Mouse (Mus musculus): ENCODE results near the gene Got1.
A peak's percentile ranks its signal among the peaks of the same experiment; 100 is the strongest.
"Not testable (repeated sequence)": the region's sequence is repeated elsewhere in the genome, so short reads cannot be mapped to it uniquely, and the experiment has no call there.

Got1 gene

DNA sequence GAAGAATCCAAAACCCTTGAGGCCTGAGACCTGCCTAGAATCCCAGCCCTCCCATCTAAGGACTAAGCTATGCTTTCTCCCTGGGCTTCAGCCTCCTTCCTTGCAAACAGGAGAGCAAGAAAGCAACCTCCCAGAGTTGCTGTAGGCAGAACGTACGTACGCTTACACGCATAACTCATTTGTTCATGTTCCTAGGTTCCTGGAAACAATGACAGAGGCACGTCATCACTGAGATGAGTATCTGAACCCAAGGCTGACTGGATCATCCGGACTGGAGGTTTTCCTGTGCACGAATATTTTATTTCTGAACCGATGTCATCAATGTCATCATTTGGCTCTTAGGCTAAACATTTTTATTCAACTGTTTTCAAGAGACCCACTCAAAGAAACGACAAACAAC is 2.4 kb downstream of the Got1 start:
- DNase-seq (ENCODE audit: low read depth, low spot score) = no peak

DNA sequence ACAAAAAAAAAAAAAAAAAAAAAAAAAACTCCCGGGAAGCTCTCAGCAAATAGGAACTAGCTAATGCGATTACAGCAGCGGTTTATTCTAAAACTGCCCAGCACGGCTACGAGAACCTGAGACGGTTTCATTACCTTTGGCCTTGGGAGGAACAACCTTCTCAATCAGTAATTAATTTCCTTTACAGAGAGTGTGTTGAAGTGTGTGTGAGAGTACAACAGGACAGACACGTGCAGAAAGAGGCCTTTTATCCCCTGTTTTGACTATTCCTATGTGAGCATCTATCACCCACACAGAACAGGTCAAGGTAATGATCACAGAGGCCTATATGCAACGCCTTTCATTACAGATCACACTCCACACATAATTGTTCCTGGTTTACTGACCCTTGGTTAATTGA is 3.0 kb downstream of the Got1 start:
- DNase-seq (ENCODE audit: low read depth, low spot score) = no peak

DNA sequence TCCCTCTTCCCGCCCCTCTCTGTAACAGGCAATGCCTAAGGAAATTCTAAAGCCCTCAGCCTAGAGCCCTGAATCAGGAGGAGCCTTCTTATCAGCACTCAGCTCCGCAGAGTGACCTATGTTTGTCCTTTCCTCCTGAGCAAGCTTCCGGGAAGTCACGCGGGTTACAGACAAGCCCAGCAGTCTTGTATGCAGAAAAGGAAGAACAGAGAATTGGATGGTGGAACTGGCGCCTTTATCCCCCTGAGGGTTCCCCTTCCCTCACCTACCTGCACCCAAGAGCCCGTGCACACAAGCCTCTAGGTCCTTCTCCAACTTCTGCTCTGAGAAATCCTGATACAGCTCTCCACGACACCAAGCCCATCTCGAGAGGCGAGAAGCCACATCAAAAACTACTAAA is 4.0 kb downstream of the Got1 start:
- DNase-seq (ENCODE audit: low read depth, low spot score) = no peak

DNA sequence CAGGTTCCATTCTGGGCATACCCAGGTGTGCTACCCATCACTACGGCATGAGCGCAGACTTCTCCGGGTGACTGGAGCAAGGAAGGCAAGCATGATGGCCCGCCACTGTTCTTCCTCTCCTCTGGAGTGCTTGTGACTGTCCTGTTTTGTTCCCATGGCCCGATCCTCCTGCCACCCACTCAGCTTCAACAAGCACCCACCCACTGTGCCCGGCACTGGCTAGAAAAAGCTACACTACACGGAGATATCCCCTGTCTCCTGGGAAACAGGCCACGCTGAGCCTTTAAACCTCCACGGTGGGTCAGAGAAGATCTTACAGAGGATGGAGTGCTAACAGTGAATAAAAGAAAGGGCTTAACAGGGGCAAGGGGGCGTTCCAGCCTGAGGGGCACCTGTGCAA is 5.2 kb downstream of the Got1 start:
- DNase-seq (ENCODE audit: low read depth, low spot score) = no peak

DNA sequence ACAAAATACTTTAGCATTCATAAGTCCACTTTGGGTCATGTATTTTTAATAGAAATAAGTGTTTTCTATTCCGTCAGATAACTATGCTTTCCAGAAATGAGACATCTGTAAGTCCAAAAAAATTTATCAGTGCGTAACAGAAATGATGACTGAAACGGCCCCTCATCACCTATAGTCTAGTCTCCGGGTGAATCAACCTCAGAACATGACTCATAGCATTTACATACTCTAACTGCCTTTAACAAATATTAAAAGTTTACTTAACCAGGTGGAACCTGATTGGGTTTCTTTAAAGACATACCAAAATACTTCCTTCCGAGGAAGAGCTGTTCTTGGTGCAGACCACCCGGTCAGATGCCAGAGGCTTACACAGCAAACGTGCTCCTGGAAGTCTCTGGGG is 6.1 kb downstream of the Got1 start:
- no peak for DNase-seq (ENCODE audit: low read depth, low spot score)

DNA sequence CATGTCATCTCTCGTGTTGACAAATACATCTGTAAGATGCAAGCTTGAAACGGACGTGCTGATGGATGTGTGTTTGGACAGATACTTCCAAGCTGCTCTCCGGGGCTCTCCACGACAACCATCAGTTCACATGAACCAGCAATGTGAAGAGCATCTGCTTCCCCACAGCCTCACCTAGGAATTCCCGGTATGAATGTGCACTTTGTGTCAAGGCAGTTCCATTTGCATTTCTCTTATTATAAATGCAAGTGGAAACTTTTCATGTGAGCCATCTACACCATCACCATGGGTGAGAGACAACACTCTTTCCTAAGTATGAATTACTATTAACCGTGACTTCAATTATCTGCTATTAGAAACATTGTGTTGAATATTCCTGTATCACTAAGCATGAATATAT is 6.6 kb downstream of the Got1 start:
- DNase-seq (ENCODE audit: low read depth, low spot score) = no peak

DNA sequence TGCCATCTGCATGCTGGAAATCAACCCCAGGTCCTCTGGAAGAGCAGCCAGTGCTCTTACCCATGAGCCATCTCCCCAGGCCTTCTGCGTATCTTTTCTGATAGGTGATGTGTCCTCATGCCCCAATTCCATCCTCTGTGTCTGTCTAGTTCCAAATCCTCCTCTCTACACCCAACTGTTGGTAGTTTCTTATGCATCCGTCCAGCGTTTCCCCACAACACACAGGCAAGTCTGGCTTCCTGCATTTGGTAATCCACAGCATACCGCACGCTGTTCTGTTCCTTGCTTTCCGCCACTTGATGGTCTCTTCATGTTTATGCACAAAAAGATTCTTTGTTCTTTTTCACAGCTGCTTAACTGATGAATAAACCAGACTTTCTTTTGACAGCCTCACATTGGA is 7.1 kb downstream of the Got1 start:
- no peak for DNase-seq (ENCODE audit: low read depth, low spot score)

DNA sequence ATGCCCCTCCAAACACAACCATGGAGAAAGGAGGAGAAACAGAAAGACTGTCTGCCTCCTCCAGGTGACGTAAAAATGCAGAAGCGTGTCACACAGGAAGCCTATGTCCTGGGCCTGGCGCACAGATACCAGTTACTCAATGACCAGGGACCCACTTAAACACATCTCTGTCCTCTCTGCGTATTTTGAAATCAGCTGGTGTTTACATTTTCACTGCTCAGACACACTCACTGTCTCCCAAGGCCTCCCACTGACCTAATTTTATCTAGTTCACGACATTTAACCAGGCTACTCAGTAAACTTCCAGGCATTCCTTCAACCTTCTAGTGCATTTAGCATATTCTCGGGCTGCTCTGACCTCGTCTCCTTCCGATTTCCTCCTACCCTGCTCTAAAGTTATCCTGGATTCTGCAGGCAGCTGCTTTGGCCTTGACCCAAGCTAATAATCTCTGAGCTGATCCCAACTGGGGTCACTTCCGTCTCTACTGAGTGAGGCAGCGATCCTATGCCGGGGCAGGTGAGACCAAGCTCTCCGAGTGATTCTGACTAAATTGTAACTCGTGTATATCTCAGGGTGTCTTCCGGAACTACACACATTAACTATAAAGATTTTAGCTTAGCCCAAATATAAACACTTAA is 7.9 kb downstream of the Got1 start:
- no peak for DNase-seq (ENCODE audit: low read depth, low spot score)

DNA sequence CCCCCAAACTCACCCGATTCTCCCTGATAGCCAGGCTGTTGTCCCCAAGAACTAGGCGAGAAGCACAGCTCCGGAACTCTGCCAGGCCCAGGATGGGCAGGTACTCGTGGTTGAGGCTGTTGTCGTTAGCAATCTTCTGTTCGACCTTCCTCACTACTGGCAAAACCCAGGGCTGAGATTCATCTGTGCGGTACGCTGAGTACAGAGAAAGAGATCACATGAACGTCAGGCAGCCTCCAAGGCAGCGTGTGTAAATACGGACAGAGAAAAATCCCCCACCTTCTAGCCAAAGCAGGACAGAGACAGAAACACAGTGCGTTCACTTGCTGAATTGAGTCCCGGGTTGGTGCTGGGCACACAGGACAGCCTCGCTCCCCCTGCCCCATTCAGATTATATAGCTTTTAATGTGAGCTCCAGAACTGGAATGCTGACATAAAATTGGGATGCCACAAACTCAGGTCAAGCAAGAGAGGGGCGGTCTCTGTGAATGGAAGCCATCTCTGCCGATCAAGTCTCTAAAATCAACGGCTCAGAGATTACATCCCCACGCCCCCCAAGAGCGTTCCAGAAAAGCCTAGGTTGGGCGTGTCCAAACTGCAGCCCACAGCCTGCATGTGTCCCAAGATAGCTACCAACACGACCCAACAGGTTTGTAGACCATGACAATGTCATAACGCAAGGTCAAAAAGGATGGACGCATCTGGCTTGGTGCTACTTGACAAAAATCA is 8.6 kb downstream of the Got1 start:
- DNase-seq (ENCODE audit: low read depth, low spot score) = no peak

DNA sequence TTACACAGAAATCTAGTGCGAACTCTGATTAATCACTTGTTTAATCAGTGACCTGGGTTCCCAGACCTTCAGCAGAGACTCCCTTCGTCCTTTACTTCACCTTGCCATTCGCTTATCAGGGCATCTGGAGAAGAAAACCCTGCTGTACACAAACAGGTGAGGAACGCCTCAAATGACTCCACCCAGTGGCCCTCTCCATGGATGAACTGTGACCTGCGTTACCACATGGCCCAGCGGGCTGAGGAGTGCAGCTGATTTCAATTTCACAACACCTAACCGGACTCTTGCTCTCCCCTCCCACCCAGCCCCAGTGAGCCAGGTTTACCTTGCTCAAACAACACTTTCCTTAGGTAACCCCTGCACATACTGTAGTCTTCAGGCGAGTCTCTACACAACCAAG is 10.5 kb downstream of the Got1 start:
- DNase-seq (ENCODE audit: low read depth, low spot score) = no peak

DNA sequence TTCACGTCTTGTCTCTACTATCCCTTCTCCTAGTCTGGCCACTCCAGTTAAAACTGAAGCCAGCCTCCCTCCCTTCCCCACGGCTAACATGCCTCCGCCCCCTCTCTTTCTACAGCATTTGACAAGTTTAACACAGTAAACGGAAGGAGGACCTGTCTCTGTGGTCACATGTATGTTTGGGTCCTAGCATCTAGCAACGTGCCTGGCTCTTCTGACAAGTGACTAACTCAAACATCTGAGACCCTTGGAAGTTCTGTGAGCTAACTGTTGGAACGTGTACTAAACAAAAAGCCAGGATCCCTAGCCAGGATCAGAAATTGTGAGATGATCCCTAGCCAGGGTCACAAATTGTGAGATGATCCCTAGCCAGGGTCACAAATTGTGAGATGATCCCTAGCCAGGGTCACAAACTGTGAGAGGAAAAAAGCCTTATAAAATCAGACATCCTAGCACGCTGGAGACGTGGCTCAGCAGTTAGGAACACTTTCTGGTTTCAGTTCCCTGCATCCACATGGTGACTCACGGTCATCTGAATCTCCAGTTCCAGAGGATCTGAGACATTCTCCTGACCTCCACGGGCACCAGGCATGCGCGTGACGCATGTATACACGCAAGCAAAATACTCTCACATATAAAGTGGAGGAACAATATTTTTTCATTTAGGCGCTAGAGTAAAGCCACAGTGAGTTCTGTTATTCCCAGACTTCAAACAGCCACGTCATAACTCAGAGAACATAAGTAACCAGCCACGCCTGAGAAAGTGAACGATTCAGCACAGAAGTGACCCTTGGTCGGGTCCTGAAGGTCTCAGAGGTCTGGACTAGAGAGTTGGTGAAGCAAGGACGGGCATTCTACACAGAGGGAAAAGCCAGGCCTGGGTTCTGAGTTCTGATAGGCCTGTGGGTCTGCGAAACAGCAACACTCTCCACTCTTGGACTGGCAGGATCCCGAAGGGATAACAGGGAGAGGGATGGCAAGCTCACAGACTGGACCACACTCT is 12.5 kb downstream of the Got1 start:
- DNase-seq (ENCODE audit: low read depth, low spot score) = no peak

DNA sequence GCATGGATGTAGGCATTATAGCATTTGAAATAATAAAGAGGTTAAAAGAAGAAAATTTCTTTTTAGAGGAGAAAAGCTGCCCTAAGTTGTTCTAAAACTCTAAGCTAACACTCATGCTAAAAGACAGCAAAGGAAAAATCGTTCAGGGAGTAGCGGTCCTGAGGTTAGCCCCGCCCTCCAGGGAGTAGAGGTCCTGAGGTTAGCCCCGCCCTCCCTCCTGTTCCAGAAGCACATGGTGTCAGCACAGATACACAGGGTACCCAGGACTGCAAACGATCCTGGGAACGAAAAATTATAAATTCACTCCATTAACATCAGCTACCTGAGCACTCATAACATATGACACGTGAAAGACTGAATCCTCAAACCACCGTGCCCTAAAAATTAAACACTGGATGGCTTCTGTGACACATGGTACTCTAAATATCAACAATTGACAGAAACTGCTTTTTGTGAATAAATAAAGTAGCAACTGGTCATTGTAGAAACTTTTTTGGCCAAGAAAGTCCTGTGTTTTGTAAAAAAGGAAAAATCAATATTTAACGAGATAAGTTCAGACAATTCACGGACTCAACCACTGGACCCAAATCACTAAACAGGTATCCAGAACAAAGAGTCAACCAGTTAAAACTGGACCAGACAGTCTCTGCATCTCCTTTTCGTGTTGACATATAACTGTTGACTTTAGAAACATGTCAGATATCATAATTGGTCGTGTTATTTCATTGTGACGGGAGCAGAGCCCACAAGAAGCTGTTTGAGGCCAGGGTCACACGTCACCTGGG is 13.8 kb downstream of the Got1 start:
- no peak for DNase-seq (ENCODE audit: low read depth, low spot score)

DNA sequence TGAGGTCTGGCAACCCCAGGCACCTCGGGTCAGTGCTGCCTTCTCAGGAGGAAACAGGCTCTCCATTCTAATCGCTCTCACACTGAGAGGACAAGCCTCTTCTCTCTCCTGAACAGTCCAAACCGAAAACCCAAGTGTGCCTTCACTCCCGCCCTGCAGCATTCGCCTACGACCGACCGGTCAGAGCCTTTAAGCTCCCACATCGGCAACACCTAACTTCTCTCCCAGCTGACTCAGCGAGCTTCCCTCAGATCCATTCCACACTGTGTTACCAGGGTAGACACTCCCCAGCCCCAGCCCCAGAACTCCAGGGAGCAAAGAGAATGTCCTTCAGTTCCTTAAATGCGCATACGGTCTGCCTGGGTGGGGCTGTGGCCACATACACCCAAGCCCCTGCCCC is 19.0 kb downstream of the Got1 start:
- DNase-seq (ENCODE audit: low read depth, low spot score) = no peak

DNA sequence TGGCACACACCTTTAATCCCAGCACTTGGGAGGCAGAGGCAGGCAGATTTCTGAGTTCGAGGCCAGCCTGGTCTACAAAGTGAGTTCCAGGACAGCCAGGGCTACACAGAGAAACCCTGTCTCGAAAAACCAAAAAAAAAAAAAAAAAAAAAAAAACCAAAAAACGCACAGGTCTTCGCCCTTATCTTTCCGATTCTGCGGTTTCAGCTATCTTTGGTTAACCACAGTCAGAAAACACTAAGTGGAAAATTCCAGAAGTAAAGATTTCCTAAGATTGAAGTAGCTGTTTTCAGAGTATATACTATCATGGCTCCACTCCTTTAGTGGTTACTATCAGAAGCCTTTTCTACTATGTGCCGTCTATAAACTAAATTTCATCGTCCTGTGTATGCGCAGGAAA is 20.8 kb downstream of the Got1 start:
- DNase-seq (ENCODE audit: low read depth, low spot score) = not testable (repeated sequence)

DNA sequence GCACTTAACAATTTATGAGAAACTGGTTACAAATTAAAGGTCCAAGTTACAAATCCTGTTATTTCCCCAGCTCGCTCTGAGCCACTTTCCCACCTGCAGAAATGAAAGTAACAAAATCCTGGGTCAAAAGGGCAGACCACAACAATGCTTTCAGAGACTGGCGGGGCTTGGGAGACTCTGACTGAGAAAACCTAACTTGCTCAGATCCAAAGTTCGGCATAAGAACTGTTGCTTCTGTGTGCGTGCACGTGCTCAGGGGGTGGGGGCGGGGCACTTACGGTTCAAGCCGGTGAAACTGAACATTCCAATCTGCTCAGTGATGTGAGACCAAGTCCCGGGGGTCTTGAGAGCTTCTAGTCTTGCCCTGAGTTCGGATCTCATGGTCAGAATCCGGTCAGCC is 21.8 kb downstream of the Got1 start:
- DNase-seq (ENCODE audit: low read depth, low spot score) = peak; percentile 56

DNA sequence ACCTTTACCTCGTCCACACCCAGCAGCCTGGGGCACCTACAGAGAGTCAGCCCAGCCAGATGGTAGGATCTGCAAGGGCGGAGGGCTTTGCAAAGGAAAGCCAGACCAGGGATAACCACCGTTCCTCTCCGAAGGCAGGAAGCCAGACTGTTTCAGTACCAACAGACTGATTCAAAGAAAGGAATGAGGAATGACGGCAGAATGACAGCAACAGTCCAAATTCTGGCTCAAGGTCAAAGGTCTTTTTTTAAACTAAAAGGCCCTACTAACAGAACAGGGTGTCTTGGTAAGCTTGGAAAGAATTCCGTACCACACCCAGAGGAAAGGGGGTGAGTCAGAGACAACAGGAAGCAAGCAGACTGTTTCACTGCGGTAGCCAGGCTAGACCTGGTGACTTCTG is 25.5 kb downstream of the Got1 start:
- DNase-seq (ENCODE audit: low read depth, low spot score) = peak; percentile 98

DNA sequence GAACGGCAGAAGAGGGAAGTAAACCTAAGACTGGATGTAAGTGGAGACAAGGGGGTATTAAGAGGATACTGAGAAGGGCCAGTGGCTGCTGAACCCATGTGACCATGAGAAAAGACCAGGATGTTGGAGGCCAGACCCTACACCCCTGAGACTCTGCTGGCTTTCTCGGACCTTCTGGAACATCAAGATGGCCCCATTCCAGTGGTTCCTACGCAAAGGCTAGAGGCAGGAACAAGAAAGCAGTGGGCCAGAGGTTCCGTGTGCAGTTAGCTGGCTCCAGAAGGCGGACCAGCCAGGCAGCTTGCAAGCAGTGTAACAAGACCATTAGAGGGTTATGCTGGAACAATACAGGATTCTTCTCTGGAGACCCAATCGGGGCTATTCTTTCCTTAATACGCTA is 27.0 kb downstream of the Got1 start:
- no peak for DNase-seq (ENCODE audit: low read depth, low spot score)

DNA sequence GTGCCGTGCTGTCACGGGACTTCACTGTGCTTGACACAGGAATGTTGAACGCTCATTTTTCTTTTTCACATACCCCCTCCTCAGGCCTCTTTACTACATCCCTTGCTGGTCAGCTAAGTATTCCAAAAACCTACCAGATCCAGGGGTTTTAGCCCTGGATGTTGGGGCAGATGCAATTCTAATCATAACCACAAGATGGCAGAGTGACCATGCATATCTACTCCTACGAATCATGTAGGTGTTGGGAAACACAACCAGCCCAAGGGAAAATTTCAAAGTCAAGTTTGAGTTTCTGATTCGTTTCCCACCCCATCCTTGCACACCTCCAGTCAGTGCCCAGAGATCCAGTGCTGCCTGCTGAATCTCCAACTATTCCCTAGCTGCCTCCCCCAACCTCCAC is 28.6 kb downstream of the Got1 start:
- DNase-seq (ENCODE audit: low read depth, low spot score) = peak; percentile 94

DNA sequence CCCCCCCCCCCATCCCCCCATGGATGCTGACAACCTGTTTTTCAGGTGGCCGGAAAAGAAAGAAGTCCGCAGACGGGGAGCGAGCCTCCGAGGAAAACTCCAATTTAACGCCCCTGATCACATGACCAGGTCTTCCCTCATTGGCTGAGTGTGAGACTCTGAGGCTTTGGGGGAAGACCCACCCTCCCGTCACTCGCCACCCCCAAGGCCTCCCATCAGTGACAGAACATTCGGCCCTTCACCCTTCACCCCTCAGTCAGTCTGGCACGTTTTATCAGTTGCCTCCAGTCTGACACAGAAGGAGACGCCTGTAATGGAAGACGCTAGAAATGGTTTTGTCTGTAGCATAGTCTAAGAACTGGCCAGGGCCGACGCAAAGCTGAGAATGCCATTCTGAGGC is 29.5 kb downstream of the Got1 start:
- no peak for DNase-seq (ENCODE audit: low read depth, low spot score)

DNA sequence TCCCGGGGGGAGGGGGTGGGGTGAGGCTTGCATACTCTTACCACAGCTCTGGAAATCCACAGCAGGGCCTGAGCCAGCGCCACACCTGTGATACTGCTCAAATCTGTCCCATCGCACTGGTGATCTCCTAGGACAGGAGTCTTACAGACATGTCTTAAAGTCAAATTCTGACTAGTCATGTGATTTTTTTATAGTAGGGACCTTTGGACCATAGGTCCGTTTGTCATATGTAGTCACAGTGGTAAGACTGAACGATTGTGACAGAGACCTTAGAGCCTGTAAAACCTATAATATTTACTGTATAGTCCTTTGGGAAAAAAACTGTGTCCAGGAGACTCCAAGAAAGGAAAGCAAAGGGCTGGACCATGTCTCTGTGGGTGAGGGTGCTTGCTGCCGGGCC is 30.5 kb downstream of the Got1 start:
- DNase-seq (ENCODE audit: low read depth, low spot score) = no peak

DNA sequence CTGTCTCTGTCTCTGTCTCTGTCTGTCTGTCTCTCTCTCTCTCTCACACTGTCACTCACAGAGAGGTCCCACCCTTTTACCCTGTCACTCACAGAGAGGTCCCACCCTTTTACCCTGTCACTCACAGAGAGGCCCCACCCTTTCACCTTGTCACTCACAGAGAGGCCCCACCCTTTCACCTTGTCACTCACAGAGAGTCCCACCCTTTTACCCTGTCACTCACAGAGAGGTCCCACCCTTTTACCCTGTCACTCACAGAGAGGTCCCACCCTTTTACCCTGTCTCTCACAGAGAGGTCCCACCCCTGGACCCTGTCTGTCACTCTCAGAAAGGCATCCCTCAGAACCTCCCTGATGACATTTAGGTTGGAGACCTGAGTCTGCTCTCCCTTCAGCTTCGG is 31.1 kb downstream of the Got1 start:
- not testable (repeated sequence) for DNase-seq (ENCODE audit: low read depth, low spot score)

DNA sequence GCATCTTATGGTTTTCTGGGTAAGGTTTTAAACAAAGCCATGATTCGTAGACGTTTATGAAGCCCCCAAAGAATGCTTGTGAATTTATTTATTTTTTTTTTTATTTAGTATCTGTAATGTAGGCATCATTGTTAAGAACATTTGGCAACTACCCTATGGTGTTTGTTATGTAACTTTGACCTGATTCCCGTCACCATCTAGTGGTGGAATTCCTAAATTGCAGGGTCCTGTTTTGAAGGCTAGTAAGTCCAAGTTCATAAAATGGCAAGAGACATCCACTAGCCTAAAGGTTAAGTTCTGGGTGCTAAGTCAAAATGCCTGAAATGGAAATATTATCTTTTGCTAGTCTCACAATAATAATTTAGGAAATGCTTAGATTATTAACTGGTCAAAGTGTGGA is 37.0 kb downstream of the Got1 start:
- peak; percentile 82 for DNase-seq (ENCODE audit: low read depth, low spot score)
